ENCODE assay signal across 8 mouse cellular contexts in the genomic region with DNA sequence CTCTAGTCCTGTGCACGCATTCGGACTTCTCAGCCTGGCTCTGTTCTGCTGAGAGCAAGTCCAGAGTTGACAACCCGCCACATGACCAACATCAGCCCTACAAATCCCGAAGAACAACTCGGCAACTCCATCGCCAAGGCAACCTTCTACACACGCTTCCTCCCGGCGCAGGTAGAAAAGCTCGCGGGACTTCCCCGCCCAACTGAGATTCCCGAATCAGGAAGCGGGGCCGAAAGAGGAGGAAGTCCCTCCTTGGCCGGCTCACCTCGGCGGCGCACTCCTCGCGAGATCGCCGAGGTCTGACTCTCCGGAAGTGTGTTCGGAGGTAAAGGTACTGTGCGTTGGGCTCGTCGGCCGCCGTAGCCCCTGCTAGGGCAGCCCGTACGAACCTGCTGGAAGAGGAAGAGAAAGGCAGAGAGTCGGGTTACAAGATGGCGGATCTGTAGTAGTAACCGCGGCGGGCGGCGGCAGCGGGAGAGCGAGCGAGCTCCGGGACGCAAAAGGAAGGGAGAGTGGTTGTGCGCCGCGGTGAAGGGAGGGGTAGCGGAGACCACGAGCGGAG. TPM values are rescaled to one million over a fixed set of nuclear protein-coding genes. Genes with fewer than 3 reads are reported as not detected.
DNase-seq lines count a peak whose midpoint lies in the region; ATAC-seq and TF ChIP-seq lines count a peak whose summit lies in the region.

A gene (plus strand): TSS at position 328 of the 562 bp plus-strand sequence.

- H3K9ac ChIP-seq in heart, embryonic 12.5 days = peak within 1 kb of the TSS; percentile 95
- H3K9ac ChIP-seq in kidney, postnatal 0 days (ENCODE audit: low read depth, low read length) = peak within 1 kb of the TSS; percentile 100
- peak within 1 kb of the TSS; percentile 100 for H3K9ac ChIP-seq in liver, embryonic 11.5 days (ENCODE audit: low read depth, low read length)
- H3K9ac ChIP-seq in stomach, embryonic 14.5 days (replicated peaks; ENCODE audit: low read depth, low read length) = peak within 1 kb of the TSS; percentile 98

- H3K9me3 ChIP-seq in heart, embryonic 12.5 days (replicated peaks) = no peaks in the 10 kb centered on the region
- H3K9me3 ChIP-seq in kidney, postnatal 0 days (replicated peaks; ENCODE audit: low read length) = no peaks in the 10 kb centered on the region
- no peaks in the 10 kb centered on the region for H3K9me3 ChIP-seq in liver, embryonic 11.5 days (ENCODE audit: control insufficient read depth, low read length)
- no peaks in the 10 kb centered on the region for H3K9me3 ChIP-seq in stomach, embryonic 14.5 days (ENCODE audit: control insufficient read depth, low read depth, low read length)

- no peaks in the 10 kb centered on the region for H3K36me3 ChIP-seq in heart, embryonic 12.5 days
- no peaks in the 10 kb centered on the region for H3K36me3 ChIP-seq in kidney, postnatal 0 days (ENCODE audit: insufficient read depth, low read length)
- H3K36me3 ChIP-seq in liver, embryonic 11.5 days (ENCODE audit: control insufficient read depth, insufficient read depth, low read length) = no peaks in the 10 kb centered on the region
- no peaks in the 10 kb centered on the region; the same call in none of the 2 replicates for H3K36me3 ChIP-seq in stomach, embryonic 14.5 days (ENCODE audit: control insufficient read depth, insufficient read depth, low read length)

- WGBS in heart, embryonic 12.5 days = under 1% methylated on average over 50 of the region's 50 CpGs
- WGBS in kidney, postnatal 0 days = 0% methylated on average over 50 of the region's 50 CpGs
- WGBS in liver, embryonic 11.5 days = under 1% methylated on average over 50 of the region's 50 CpGs
- 1% methylated on average over 50 of the region's 50 CpGs for WGBS in stomach, embryonic 14.5 days

- peak; percentile 99 for DNase-seq in CD4-positive helper T cell, adult 2 months (ENCODE audit: low read depth, low spot score)
- DNase-seq in brain, embryonic 18.5 days (ENCODE audit: low read depth, low spot score) = peak; percentile 94
- peak; percentile 99 for DNase-seq in kidney, postnatal 0 days (ENCODE audit: low spot score)
- peak; percentile 95 for DNase-seq in liver, embryonic 11.5 days (ENCODE audit: low spot score)
- peak; percentile 97 for DNase-seq in naive thymus-derived CD4-positive, alpha-beta T cell, adult 2 months (ENCODE audit: low read depth)

- H3K27me3 ChIP-seq in heart, embryonic 12.5 days (replicated peaks) = no peaks in the 10 kb centered on the region
- no peaks in the 10 kb centered on the region for H3K27me3 ChIP-seq in kidney, postnatal 0 days (ENCODE audit: insufficient read depth, low read length)
- H3K27me3 ChIP-seq in liver, embryonic 11.5 days (replicated peaks; ENCODE audit: control insufficient read depth, insufficient read depth, low read length) = no peaks in the 10 kb centered on the region
- H3K27me3 ChIP-seq in stomach, embryonic 14.5 days (ENCODE audit: control insufficient read depth, insufficient read depth, low read length) = no peaks in the 10 kb centered on the region

- peak within 1 kb of the TSS; percentile 94 for H3K4me3 ChIP-seq in heart, embryonic 12.5 days
- peak within 1 kb of the TSS; percentile 100 for H3K4me3 ChIP-seq in kidney, postnatal 0 days (replicated peaks; ENCODE audit: low read depth, low read length)
- H3K4me3 ChIP-seq in liver, embryonic 11.5 days (ENCODE audit: low read depth, low read length) = peak within 1 kb of the TSS; percentile 96
- H3K4me3 ChIP-seq in stomach, embryonic 14.5 days (ENCODE audit: low read depth, low read length) = peak within 1 kb of the TSS; percentile 98

- peak within 1 kb of the TSS; percentile 82 for H3K4me2 ChIP-seq in heart, embryonic 12.5 days
- peak within 1 kb of the TSS; percentile 81 for H3K4me2 ChIP-seq in kidney, postnatal 0 days (ENCODE audit: low read length)
- H3K4me2 ChIP-seq in liver, embryonic 11.5 days = peak within 1 kb of the TSS; percentile 83
- peak within 1 kb of the TSS; percentile 83 for H3K4me2 ChIP-seq in stomach, embryonic 14.5 days (replicated peaks; ENCODE audit: low read depth, low read length)

- H3K27ac ChIP-seq in heart, embryonic 12.5 days (ENCODE audit: poor library complexity, severe bottlenecking) = peak within 1 kb of the TSS; percentile 93
- H3K27ac ChIP-seq in kidney, postnatal 0 days = peak within 1 kb of the TSS; percentile 100
- peak within 1 kb of the TSS; percentile 96 for H3K27ac ChIP-seq in liver, embryonic 11.5 days (ENCODE audit: low read depth, low read length)
- H3K27ac ChIP-seq in stomach, embryonic 14.5 days (ENCODE audit: low read length) = peak within 1 kb of the TSS; percentile 88

- peaks cover 8% of the 10 kb centered on the region for H3K4me1 ChIP-seq in heart, embryonic 12.5 days (replicated peaks)
- H3K4me1 ChIP-seq in kidney, postnatal 0 days (replicated peaks; ENCODE audit: insufficient read depth, low read length) = peaks cover 8% of the 10 kb centered on the region
- peaks cover 6% of the 10 kb centered on the region for H3K4me1 ChIP-seq in liver, embryonic 11.5 days (replicated peaks; ENCODE audit: control insufficient read depth, insufficient read depth, low read length)
- H3K4me1 ChIP-seq in stomach, embryonic 14.5 days (ENCODE audit: control insufficient read depth, insufficient read depth, low read length) = peaks cover 9% of the 10 kb centered on the region; the same call in 1 of the 2 replicates

- ATAC-seq in erythroid progenitor cell, adult 5-6 weeks (replicated peaks; ENCODE audit: low FRiP score, poor library complexity, severe bottlenecking) = peak; percentile 91
- ATAC-seq in heart, embryonic 12.5 days (ENCODE audit: insufficient number of reproducible peaks, low FRiP score) = peak; percentile 98
- peak; percentile 98 for ATAC-seq in kidney, postnatal 0 days (replicated peaks; ENCODE audit: low FRiP score, low read depth)
- peak; percentile 96 for ATAC-seq in liver, embryonic 11.5 days (replicated peaks; ENCODE audit: low FRiP score)
- ATAC-seq in stomach, embryonic 14.5 days (ENCODE audit: insufficient number of reproducible peaks, insufficient read depth, low FRiP score, low read depth) = peak; percentile 97

- peak; percentile 23; the same call in 1 of the 2 replicates for TF ChIP-seq CTCF in kidney, postnatal 0 days (IDR thresholded peaks at IDR 0.05; ENCODE audit: low read depth)

RNA-seq across cellular contexts. Expression of the gene that starts here (rescaled TPM):
- 44.4 and 103 TPM in 2 replicates for total RNA-seq in erythroid progenitor cell, adult 5-6 weeks (2015; ENCODE audit: low replicate concordance)
- 96.8 and 108 TPM in 2 replicates for total RNA-seq in erythroid progenitor cell, adult 5-6 weeks (2017; ENCODE audit: low replicate concordance)
- polyA plus RNA-seq in heart, embryonic 12.5 days (2016; fragmentation: Nextera tagmentation; extraction: Ambion mirVana) = 47.8 and 49.1 TPM in 2 replicates
- 75.6 and 83.6 TPM in 2 replicates for polyA plus RNA-seq in kidney, postnatal 0 days (2015; fragmentation: Nextera tagmentation; extraction: Ambion mirVana)
- 74.1 and 78.8 TPM in 2 replicates for polyA plus RNA-seq in liver, embryonic 11.5 days (2014; fragmentation: Nextera tagmentation; extraction: Ambion mirVana)
- 83.9 and 88.6 TPM in 2 replicates for polyA plus RNA-seq in stomach, embryonic 14.5 days (2014; fragmentation: Nextera tagmentation; extraction: Ambion mirVana)

Comparison
In these comparisons a context has a peak if more than half of its experiments do, and no peak if none do; other contexts are left out.
1. Peak in every context shown above with its lines: DNase-seq, ATAC-seq, H3K4me3 ChIP-seq and H3K27ac ChIP-seq.